Mouse (Mus musculus): Measurements from ENCODE around the gene Jade1. TPM values are rescaled to one million over a fixed set of nuclear protein-coding genes. Genes with fewer than 3 reads are reported as not detected.

Jade1 gene
- total RNA-seq, 4 experiments from 2014 or later: 32.3 to 41.8 (median 37.1) TPM

DNA sequence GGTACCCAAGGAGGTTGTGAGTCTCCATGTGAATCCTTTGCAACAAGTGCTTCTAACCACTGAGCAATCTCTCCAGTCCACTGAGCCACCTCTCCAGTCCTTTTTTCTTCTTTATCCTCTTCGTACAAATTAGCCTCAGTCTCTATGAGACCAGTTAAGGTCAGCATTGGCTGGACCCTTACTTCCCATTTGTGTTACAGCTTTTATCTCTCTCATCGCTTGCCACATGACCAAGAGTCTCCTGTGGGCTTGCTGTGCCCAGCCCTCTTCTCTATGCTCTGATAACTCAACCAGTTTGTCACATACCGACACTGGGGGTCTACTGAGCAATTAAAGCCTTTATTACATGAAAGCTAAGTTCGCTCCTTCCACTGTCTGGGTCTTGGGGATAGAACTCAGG, 7.3 kb upstream of the Jade1 start:
- no peak for DNase-seq (ENCODE audit: low spot score in 2 of 2)

GRCm38 (mm10) chr3:41551671-41552070, 3.9 kb upstream of the Jade1 start:
- no peak for DNase-seq (ENCODE audit: low spot score in 2 of 2)

DNA sequence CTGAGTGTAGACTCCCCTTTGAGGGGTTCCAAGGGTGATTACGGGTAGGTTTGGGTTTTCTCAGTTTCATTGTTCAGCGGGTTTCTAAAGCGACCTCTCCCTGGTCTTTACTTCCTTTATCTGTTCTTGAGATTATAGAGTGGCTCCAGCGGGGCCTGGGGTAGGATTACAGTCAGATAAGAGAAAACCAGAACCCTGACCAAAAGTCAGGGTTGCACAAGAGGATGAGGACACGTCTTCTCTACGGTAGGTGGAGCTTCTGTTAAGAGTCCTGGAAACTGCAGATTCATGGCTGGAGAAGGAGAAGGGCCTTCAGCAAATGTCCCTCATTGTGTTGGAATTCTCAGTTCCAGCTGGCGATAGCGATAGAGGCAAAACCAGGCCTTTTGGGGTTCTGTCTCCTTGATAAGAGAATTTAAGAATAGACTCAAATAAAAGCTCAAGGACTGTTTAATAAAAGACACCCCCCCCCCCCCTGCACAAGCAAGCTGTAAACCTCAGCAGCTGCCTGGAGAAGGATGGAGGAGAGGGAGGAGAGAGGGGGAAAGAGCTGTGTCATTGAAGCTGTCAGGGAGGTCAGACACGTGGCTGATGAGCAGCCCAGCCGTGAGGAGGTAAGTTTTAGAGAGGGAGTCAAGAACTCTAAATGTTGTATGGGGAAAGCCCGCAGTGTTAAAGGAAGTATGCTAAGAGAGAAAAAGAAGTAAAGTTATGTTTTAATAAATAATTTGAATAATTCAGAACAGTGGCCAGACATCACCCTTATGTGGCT, 2.6 kb upstream of the Jade1 start:
- DNase-seq (ENCODE audit: low spot score in 2 of 2): no peak

DNA sequence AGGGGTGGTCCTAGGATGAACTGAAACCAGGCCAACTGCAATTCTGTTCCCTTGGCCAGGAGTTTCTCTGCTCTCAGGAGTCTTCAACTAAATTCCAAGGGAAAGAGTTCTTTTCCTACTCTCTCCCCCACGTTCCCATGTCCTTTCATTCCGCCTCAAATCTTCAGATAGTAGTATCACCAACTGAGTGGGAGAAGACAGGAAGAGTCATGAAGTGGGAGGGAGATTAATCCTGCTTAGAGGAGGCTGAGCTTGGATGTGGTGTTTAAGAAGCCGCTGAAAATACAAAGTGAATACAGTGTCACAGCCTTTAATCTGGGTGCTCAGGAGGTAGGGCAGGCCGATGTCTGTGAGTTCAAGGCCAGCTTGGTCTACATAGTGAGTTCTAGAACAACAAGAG, 1.9 kb upstream of the Jade1 start:
- no peak for DNase-seq (ENCODE audit: low spot score in 2 of 2)

DNA sequence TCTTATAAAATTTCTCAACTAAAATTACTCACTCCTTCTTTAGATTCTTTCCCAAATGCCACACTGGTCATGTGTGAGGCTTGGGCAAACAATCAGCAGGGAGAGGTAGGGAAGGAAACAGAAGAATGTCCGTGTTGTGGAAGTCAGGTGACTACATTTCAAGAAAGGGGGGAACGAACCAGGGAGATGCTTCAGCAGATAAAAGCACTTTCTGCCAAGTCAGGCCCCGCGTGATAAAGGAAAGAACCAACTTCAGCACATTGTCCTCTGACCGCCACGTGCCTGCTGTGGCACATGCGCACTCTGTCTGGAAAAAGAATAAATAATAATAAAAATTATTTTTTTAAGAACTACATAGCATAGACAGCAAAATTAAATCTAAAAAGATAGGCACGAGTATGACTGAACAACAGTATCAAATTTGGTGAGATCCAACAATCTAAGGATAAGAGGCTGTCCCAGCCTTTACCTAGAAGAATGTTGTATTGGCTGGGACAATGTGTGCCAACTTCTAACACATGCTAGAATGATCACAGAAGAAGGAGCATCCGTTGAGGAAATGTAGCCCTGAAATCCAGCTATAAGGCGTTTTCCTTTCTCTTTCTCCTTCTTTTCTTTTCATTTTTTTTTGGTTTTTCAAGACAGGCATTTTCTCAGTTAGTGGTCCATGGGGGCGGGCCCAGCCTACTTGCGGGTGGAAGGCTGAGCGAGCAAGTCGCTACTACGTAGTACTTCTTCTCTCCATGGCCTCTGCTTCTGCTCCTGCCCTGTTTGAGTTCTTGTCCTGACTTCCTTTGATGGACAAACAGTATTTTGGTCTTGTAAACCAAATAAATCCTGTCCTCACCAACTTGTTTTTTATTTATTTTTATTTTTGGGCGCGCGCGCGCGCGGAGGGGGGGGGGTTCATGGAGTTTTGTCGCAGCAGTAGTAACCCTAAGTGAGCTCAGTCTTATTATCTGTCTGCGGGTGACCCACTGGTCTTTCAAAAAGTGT, 753 bp upstream of the Jade1 start:
- DNase-seq (ENCODE audit: low spot score in 2 of 2): no peak

DNA sequence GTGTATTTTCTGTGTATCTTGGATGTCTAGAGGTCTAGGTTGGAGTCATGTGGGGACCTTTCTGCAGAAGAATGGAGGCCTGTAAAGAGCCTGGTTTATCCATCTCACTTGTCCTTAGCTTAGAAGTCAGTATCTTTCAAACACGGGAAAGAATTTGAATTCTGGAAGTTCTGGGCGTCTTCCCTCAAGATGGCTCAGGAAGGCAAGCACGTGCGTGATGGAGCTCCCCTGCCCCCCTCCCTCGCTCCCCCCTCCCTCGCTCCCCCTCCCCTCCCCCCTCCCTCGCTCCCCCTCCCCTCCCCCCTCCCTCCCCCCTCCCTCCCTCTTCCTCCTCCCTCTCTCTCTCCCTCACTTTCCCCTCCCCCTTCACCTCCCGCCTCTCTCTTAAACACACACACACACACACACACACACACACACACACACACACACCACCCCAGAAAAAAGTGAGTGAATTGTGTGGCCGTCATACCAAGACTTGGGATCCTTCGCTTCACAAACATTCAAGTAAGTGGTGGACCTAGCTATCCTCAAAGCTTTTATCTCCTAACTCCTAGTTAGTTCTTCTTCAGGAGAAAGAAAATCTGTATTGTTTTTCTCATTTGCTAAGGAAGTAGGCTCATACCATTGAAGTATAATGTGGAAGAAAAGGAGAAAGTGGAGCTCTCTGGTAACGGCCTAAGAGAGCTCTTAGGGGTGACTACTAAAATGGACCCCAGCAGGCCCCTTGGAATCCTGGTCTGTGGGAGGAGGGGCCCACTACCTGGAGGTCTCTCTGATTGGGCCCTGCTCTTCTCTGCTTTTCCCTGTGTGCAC, 1.1 kb downstream of the Jade1 start:
- DNase-seq (ENCODE audit: low spot score in 2 of 2): no peak

DNA sequence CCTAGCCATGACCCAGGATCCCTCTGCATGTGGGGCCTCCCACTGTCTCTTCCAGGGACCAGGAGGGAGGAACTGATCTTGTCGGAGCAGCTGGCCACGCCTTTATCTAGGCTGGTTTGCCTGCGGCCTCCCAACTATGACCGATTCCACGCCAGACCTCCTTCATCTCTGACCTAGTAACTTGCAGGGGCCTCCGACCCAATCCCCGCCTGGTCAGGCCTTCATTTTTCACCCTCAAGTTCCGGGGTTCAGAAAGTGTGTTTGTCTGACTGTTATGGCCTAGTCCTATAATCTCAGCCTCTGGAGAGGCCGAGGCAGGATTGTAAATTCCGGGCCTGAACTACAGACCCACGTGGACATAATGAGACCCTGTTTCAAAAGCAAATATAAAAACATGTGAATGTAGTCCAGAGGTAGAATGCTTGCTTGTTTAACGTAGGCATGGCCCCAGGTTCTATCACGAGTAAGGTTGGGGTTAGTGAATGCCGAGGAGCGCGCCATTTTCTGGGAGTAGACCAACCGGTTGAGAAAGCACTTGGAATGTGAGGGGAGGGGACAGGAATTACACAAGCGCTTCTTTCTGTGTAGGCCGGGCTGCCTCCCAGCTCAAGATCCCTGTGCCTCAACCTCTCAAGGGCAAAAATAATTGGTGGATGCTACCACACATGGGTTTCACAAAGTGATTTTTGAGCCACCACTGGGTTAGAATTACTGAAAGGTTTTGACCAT, 1.9 kb downstream of the Jade1 start:
- no peak for DNase-seq (ENCODE audit: low spot score in 2 of 2)

- no peak for DNase-seq (ENCODE audit: low spot score in 2 of 2)
Observed at GRCm38 (mm10) chr3:41560489-41560888, 5.0 kb downstream of the Jade1 start.

- no peak for DNase-seq (ENCODE audit: low spot score in 2 of 2)
Observed at GRCm38 (mm10) chr3:41561787-41562186, 6.3 kb downstream of the Jade1 start.

DNA sequence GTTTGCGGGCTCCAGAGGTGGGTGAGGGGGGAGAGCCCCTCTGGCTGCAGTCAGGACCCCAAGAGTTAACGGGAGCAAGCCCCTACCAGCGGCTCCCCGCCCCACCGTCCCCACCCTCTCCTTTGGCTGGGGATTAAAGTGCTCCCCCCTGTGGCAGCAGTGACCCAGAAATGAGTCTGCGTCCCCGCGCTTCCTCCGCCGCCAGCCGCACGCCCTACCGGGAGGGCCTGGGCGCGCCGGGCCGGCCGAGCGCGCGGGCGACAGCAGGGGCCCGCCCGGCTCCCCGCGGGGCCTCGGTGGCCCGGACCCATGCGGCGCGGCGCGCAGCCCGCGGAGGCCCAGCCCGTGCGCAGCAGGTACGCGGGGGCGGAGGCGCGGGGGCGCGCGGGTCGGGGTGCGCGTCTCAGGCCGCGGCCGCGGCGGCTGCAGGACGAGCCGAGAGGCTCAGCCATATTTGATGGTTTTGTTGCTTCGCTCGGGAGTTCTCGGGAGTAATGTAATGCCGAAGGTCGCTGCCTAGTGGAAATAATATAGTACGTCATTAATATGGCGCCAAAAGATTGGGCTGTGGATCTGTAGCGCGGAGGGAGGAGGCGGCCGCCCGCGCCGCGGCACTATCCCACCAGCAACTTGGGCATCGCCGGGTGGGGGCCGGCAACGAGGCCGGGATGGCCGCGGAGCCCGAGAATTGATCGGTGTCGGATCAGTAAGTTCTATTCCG, 7.8 kb downstream of the Jade1 start:
- peak; percentile 58 to 68 for DNase-seq (ENCODE audit: low spot score in 2 of 2)

DNA sequence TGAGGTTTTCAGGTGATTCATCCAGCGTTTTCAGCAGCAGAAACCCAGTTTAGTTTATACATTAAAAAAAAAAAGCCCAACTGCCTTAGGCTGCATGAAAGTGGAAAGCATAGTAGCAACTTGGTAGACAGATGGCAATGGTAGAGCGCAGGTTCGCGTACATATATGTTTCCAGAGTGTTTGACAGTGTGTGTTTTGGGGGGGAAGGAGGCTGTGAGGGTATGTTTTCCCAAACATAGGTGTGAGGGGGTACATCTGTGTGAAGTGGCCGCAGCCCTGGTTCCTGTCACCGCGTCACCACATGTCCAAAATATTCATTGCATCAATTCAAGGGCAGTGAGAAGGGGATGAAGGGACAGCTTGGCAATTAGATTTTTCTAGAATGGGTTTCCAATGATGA, 8.5 kb downstream of the Jade1 start:
- no peak for DNase-seq (ENCODE audit: low spot score in 2 of 2)

- peak; percentile 64 to 69 for DNase-seq (ENCODE audit: low spot score in 2 of 2)
Observed at GRCm38 (mm10) chr3:41564471-41565213, 9.1 kb downstream of the Jade1 start.

DNA sequence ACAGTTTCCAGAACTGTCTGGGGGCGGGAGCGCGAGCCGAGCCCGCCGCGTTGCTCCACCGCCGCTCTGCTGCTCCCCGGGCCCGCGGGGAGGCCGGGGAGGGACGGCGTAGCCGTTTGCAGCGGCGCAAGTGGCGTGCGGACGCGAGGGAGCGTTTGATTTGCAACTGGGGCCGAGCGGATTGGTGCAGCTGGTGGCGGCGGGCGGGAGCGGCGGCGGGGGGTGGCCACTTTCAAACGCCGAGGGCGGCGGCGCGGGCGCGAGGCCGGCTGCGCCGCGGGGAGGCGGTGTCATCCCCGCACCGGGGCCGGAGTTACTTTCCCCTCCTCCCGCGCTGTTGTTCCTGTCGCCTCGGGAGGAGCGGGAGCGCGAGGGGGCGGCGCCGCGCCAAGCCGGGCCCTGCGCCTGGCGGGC, 9.9 kb downstream of the Jade1 start:
- peak; percentile 81 to 86 for DNase-seq (ENCODE audit: low spot score in 2 of 2)

DNA sequence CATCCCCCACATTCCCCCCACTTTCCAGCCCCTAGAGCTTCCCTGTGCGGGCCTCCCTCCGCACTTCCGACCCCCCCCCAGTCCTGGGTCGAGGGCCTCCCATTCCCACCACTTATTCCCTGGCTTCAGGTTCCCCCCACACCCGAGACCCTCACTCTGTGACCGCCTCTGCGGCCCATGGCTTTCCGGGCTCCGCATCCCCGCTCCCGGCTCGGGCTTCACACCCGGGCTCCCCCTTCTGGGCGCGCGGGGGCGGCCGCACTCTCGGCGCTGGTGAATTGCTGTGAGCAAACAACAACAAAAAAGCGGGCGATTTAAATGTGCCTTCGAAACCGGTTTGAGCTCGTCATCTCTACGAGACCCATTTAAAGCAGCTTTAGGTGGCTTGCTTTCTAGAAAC, 10.4 kb downstream of the Jade1 start:
- peak; percentile 66 to 72 for DNase-seq (ENCODE audit: low spot score in 2 of 2)

GRCm38 (mm10) chr3:41569943-41570342, 14.4 kb downstream of the Jade1 start:
- no peak for DNase-seq (ENCODE audit: low spot score in 2 of 2)

- DNase-seq (ENCODE audit: low spot score in 2 of 2): no peak
Observed at GRCm38 (mm10) chr3:41572131-41572530, 16.6 kb downstream of the Jade1 start.

- DNase-seq (ENCODE audit: low spot score in 2 of 2): no peak
Observed at GRCm38 (mm10) chr3:41572968-41573367, 17.4 kb downstream of the Jade1 start.

DNA sequence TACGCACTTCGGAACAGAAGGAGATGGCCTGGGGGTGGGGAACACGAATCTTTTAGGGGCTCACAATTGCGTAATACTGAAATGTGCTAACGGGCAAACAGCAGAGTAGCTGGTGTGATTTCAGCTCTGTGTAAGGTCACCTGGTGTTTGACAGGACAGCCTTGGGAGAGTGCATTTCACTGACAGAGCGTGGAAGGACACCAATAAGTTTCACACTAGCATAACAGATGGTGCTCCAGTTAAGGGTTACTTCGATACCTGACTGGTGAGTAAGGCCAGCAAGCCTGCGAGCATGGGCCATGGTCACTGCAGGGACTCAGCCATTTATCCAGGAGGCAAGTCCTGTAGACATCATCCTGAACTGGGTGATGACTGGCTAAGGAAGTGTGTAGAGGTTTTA, 18.7 kb downstream of the Jade1 start:
- DNase-seq (ENCODE audit: low spot score in 2 of 2): no peak

DNA sequence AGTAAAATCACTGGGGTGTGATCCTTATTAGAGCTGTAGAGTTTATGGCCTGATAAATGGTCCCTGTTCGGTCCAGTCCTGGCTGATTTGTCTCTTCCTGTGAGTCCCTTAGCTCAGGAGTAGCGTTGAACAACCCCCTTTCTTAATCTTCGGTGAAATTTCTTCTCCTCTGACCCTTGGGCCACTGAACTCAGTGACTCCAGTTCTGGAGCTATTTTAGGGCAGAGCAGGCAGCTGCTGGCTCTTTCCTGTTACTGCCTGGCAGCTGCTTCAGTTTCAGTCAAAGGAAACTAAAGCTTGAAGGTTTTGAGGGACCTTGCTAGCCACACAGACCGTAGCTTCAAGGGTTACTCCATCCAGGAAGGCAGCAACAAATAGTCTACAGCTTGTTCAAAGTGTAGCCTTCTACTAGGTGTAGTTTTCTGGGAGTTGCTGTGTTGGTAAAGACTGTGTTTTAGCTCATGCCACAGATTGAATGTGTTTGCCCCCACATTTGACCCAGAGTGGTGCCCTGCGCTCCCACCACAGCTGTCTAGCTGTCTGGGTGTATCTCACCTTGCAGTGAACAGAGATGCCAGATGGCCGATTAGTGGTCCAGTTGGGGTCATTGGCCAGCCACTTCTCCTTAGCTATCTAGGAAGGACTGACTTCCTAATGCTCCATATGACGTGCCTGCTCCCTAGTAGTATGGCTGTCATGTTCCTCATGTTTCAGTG, 19.3 kb downstream of the Jade1 start:
- DNase-seq (ENCODE audit: low spot score in 2 of 2): no peak

Measured in layer of hippocampus, adult 8-10 months (tissue).